ENCODE assay signal across 8 mouse cellular contexts in genomic region chr17:86167320-86168230, GRCm38 (mm10). TPM values are rescaled to one million over a fixed set of nuclear protein-coding genes. Genes with fewer than 3 reads are reported as not detected.
DNase-seq lines count a peak whose midpoint lies in the region; ATAC-seq lines count a peak whose summit lies in the region.

Gene Prkce (plus strand): TSS chr17:86167785.

- peak; percentile 84 for ATAC-seq in hindbrain, embryonic 13.5 days (ENCODE audit: low FRiP score)

- H3K9ac ChIP-seq in hindbrain, embryonic 13.5 days: peak within 1 kb of the TSS; percentile 88

- H3K4me2 ChIP-seq in hindbrain, embryonic 13.5 days: peak within 1 kb of the TSS; percentile 92

- peaks cover 8% of the 10 kb centered on the region; the same call in 1 of the 2 replicates for H3K79me2 ChIP-seq in macrophage (ENCODE audit: inconsistent target)

- peak; percentile 80 for DNase-seq in R1 (ENCODE audit: low read depth, low spot score)
- DNase-seq in cerebellum, postnatal 14 days: peak; percentile 85 to 91
- DNase-seq in frontal cortex, postnatal 14 days (ENCODE audit: low spot score in 2 of 2): peak; percentile 65 to 70
- peak; percentile 75 to 80 for DNase-seq in left cerebral cortex, adult 18-20 months (ENCODE audit: low spot score in 2 of 2)
- DNase-seq in retina, postnatal 7 days (ENCODE audit: low read depth, low spot score): peak; percentile 65
- peak; percentile 75 to 82 for DNase-seq in urinary bladder, adult 18-20 months (ENCODE audit: low spot score in 2 of 2)

- peak within 1 kb of the TSS; percentile 94 for H3K27ac ChIP-seq in hindbrain, embryonic 13.5 days
- peak within 1 kb of the TSS; percentile 74 for H3K27ac ChIP-seq in macrophage

- no peaks in the 10 kb centered on the region for H3K9me3 ChIP-seq in hindbrain, embryonic 13.5 days

- H3K4me3 ChIP-seq in hindbrain, embryonic 13.5 days: peak within 1 kb of the TSS; percentile 73
- peak within 1 kb of the TSS; percentile 95 for H3K4me3 ChIP-seq in macrophage (ENCODE audit: inconsistent target)

- under 1% methylated on average over 83 of the region's 115 CpGs for WGBS in hindbrain, embryonic 13.5 days
- 3% methylated on average over 93 of the region's 115 CpGs for WGBS in macrophage (ENCODE audit: missing documents)

- no peaks in the 10 kb centered on the region for H3K36me3 ChIP-seq in hindbrain, embryonic 13.5 days
- H3K36me3 ChIP-seq in macrophage (ENCODE audit: inconsistent target): no peaks in the 10 kb centered on the region

- peaks cover 46% of the 10 kb centered on the region for H3K4me1 ChIP-seq in hindbrain, embryonic 13.5 days (replicated peaks)

- 0 out of 2 replicates have a peak, but pooled peaks cover 4% of the 10 kb centered on the region for H3K27me3 ChIP-seq in hindbrain, embryonic 13.5 days

RNA-seq across cellular contexts. Expression of gene Prkce, which starts in this region (rescaled TPM):
- polyA plus RNA-seq in hindbrain, embryonic 13.5 days (2015; fragmentation: Nextera tagmentation; extraction: Ambion mirVana): 18.7 and 19.8 TPM in 2 replicates
- total RNA-seq in left cerebral cortex, adult 18-20 months (2021): 100 to 1,000 TPM; 270 to 276 TPM
- 10 to 100 TPM; 10.6 to 26.8 (median 15.6) TPM for total RNA-seq in macrophage (2018; cell fraction: chromatin; rRNA removed)
- 1 to 10 TPM; 1.5 to 2.7 (median 2.1) TPM for total RNA-seq in macrophage (2018; cell fraction: cytosol; rRNA removed)
- total RNA-seq in macrophage (2018; cell fraction: nucleus; rRNA removed): 10 to 100 TPM in 6 of 26 experiments, 1 to 10 TPM in 20; 2.9 to 15.3 (median 6.6) TPM
- 0.83 to 1.3 TPM (median 1.1 TPM) in 3 replicates for polyA plus RNA-seq in macrophage (2018)

Comparison
In these comparisons a context has a peak if more than half of its experiments do, and no peak if none do; other contexts are left out.
1. Peak in every context shown above with its lines: DNase-seq, ATAC-seq, H3K4me3 ChIP-seq and H3K27ac ChIP-seq.